Mouse (Mus musculus): ENCODE measurements around the gene Adipor2.

GRCm38 (mm10) chr6:119408582-119408981 is 8.9 kb downstream of the Adipor2 start:
- TF ChIP-seq CTCF (IDR thresholded peaks at IDR 0.05; ENCODE audit: borderline replicate concordance, insufficient read depth, low read depth, low read length): no peak
- TF ChIP-seq POLR2A (IDR thresholded peaks at IDR 0.05; ENCODE audit: borderline replicate concordance, insufficient read depth, low read length): no peak
